In the genomic region with DNA sequence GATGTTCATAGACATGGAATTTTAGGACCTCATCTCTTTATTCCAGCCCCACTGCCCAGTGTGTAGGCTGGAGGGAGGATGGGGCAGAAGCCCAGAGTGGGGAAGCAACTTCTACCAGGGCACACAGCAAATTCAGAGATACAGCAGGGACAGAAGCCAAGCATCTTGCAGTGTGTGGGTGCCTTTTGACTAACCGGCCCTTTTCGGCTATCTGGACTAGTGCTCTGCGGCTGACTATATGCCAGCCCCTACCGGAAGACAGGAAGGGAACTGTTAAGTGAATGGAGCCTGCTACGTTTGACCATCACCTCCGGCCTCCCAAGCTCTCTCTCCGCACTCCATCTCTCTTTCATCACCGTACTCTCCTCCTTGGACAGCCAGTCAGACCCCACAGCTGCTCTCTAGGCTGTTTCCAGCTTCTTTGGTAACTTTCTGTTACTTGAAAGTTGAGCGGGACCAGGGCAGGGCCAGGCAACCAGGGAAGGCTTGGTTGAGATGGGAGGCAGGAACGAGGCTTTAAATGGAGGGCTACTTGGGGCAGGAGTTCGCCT, we compare ENCODE assay signal across 8 mouse cellular contexts. TPM values are rescaled to one million over a fixed set of nuclear protein-coding genes. Genes with fewer than 3 reads are reported as not detected.
DNase-seq lines count a peak whose midpoint lies in the region; ATAC-seq and TF ChIP-seq lines count a peak whose summit lies in the region.

No protein-coding gene starts in this region.

- ATAC-seq in hindbrain, embryonic 11.5 days (ENCODE audit: low FRiP score), result no peak
- no peak for ATAC-seq in activated CD4-positive, CD25-positive, alpha-beta regulatory T cell, adult 4 months

- no peak for TF ChIP-seq CTCF in cerebellum, adult 2 months (IDR thresholded peaks at IDR 0.05; ENCODE audit: borderline replicate concordance, insufficient read depth, low read depth, low read length)

- H3K36me3 ChIP-seq in ES-E14 (ENCODE audit: control insufficient read depth, insufficient read depth, low read length, poor library complexity, severe bottlenecking), result peaks cover 9% of the 10 kb centered on the region; the same call in 1 of the 2 replicates
- H3K36me3 ChIP-seq in hindbrain, embryonic 11.5 days (ENCODE audit: control insufficient read depth, insufficient read depth, low read length), result no peaks in the 10 kb centered on the region
- no peaks in the 10 kb centered on the region for H3K36me3 ChIP-seq in macrophage (ENCODE audit: inconsistent target)

- H3K4me1 ChIP-seq in cerebellum, adult 2 months (ENCODE audit: control insufficient read depth, insufficient read depth, low read length), result peaks cover 65% of the 10 kb centered on the region
- peaks cover 13 to 51% of the 10 kb centered on the region in 2 experiments for H3K4me1 ChIP-seq in ES-E14 (ENCODE audit: control insufficient read depth in 2 of 2, insufficient read depth in 2 of 2, low read length in 2 of 2, poor library complexity in 1 of 2)
- peaks cover 25% of the 10 kb centered on the region for H3K4me1 ChIP-seq in hindbrain, embryonic 11.5 days (replicated peaks; ENCODE audit: control insufficient read depth, insufficient read depth, low read length)

- peak overlapping the region; percentile 34; the same call in 1 of the 2 replicates for H3K9ac ChIP-seq in ES-E14 (ENCODE audit: insufficient read depth, low read depth, low read length, poor library complexity, severe bottlenecking)
- peak overlapping the region; percentile 8 for H3K9ac ChIP-seq in hindbrain, embryonic 11.5 days (ENCODE audit: low read depth, low read length)

- no peak for DNase-seq in cerebellum, adult 2 months
- DNase-seq in cerebellum, postnatal 4 days (ENCODE audit: low spot score in 2 of 2), result no peak
- no peak for DNase-seq in ES-E14 (ENCODE audit: low read depth, low spot score)
- peak; percentile 30 for DNase-seq in hindbrain, embryonic 11.5 days (ENCODE audit: low spot score)
- DNase-seq in frontal cortex, postnatal 10 days (ENCODE audit: low spot score in 2 of 2), result no peak
- DNase-seq in spleen, postnatal 10 days (ENCODE audit: low spot score in 2 of 2), result no peak

- H3K79me2 ChIP-seq in macrophage (ENCODE audit: inconsistent target), result peaks cover 97% of the 10 kb centered on the region

- H3K4me3 ChIP-seq in cerebellum, adult 2 months (replicated peaks; ENCODE audit: insufficient read depth, low read depth, low read length), result no peak overlapping the region
- H3K4me3 ChIP-seq in ES-E14 (ENCODE audit: insufficient read depth in 1 of 2, low read depth in 1 of 2, low read length in 2 of 2, poor library complexity in 1 of 2, severe bottlenecking in 1 of 2), result peak overlapping the region; percentile 32 to 39; a peak in 3 of 4 replicates
- H3K4me3 ChIP-seq in hindbrain, embryonic 11.5 days (ENCODE audit: low read depth, low read length), result no peak overlapping the region
- H3K4me3 ChIP-seq in macrophage (ENCODE audit: inconsistent target), result no peak overlapping the region

- peak overlapping the region; percentile 58; the same call in 1 of the 2 replicates for H3K4me2 ChIP-seq in hindbrain, embryonic 11.5 days (replicated peaks; ENCODE audit: low read depth, low read length)

- H3K27ac ChIP-seq in cerebellum, adult 2 months (ENCODE audit: insufficient read depth, low read length), result 0 out of 2 replicates have a peak overlapping the region, but pooled peaks have one; percentile 4
- H3K27ac ChIP-seq in ES-E14 (ENCODE audit: insufficient read depth, low read depth, low read length, poor library complexity, severe bottlenecking) (no peak overlapping the region), macrophage (peak overlapping the region; percentile 48)
- H3K27ac ChIP-seq in hindbrain, embryonic 11.5 days (ENCODE audit: low read depth, low read length), result peak overlapping the region; percentile 63; the same call in 1 of the 2 replicates

- no peak for TF ChIP-seq POLR2A in cerebellum, adult 2 months (IDR thresholded peaks at IDR 0.05; ENCODE audit: borderline replicate concordance, insufficient read depth, low read length)

- WGBS in cerebellum, adult 2 months, result 22% methylated on average over 11 of the region's 11 CpGs
- 33% methylated on average over 11 of the region's 11 CpGs for WGBS in hindbrain, embryonic 11.5 days
- 64% methylated on average over 11 of the region's 11 CpGs for WGBS in macrophage (ENCODE audit: missing documents)

- in situ Hi-C loops in ES-E14 (cut with MboI; ENCODE audit: low sequenced_read_pairs in 2 of 2, unreplicated experiment in 2 of 2), result no loop called here

- no peaks in the 10 kb centered on the region for H3K9me3 ChIP-seq in ES-E14 (ENCODE audit: control insufficient read depth, insufficient read depth, low read depth, low read length)
- no peaks in the 10 kb centered on the region for H3K9me3 ChIP-seq in hindbrain, embryonic 11.5 days (ENCODE audit: control insufficient read depth, low read length)

- H3K27me3 ChIP-seq in cerebellum, adult 2 months (ENCODE audit: control insufficient read depth, insufficient read depth, low read length), result no peaks in the 10 kb centered on the region
- H3K27me3 ChIP-seq in hindbrain, embryonic 11.5 days (ENCODE audit: control insufficient read depth, insufficient read depth, low read length), result no peaks in the 10 kb centered on the region

TF ChIP-seq in ES-E14, 5 proteins besides CTCF, POLR2A, EP300 and RAD21:
- TF ChIP-seq MAFK (IDR thresholded peaks at IDR 0.05; ENCODE audit: insufficient read depth, low read depth, low read length) (no peak), ZC3H11A (IDR thresholded peaks at IDR 0.05; ENCODE audit: borderline replicate concordance, low read depth, low read length) (no peak), ZNF384 (IDR thresholded peaks at IDR 0.05; ENCODE audit: low read depth, low read length) (no peak), HCFC1 (IDR thresholded peaks at IDR 0.05; ENCODE audit: borderline replicate concordance, insufficient read depth, low read length) (no peak), CHD2 (IDR thresholded peaks at IDR 0.05; ENCODE audit: low read depth, low read length) (no peak)

RNA-seq across cellular contexts. Expression of a gene that starts 21.8 kb away (rescaled TPM):
- 421 and 445 TPM in 2 replicates for polyA plus RNA-seq in cerebellum, adult 2 months (2012; rRNA removed)
- 93.5 and 96.0 TPM in 2 replicates for total RNA-seq in ES-E14 (2012; rRNA removed)
- 220 and 221 TPM in 2 replicates for polyA plus RNA-seq in hindbrain, embryonic 11.5 days (2014; fragmentation: Nextera tagmentation; extraction: Ambion mirVana)
- total RNA-seq in macrophage (2018; cell fraction: chromatin; rRNA removed), result 100 to 1,000 TPM in 7 of 26 experiments, 10 to 100 TPM in 19; 35.5 to 197 (median 81.7) TPM
- 100 to 1,000 TPM; 236 to 442 (median 300) TPM for total RNA-seq in macrophage (2018; cell fraction: cytosol; rRNA removed)
- 100 to 1,000 TPM in 22 of 26 experiments, 10 to 100 TPM in 4; 85.4 to 297 (median 142) TPM for total RNA-seq in macrophage (2018; cell fraction: nucleus; rRNA removed)
- 295 to 1,273 TPM (median 320 TPM) in 3 replicates for polyA plus RNA-seq in macrophage (2018)
- 100 to 1,000 TPM; 108 to 132 TPM for polyA plus RNA-seq in activated CD4-positive, CD25-positive, alpha-beta regulatory T cell, adult 4 months (2017; shearing (Covaris generic))

Comparison
In these comparisons a context has a peak if more than half of its experiments do, and no peak if none do; other contexts are left out.
1. H3K4me3 ChIP-seq: peak in ES-E14 (2 of 2); none in cerebellum, adult 2 months (single experiment), hindbrain, embryonic 11.5 days (single experiment) and macrophage (single experiment).